Mouse (Mus musculus) hindbrain, embryonic 15.5 days (tissue): ENCODE data around the gene Cav1. TPM values are rescaled to one million over a fixed set of nuclear protein-coding genes. Genes with fewer than 3 reads are reported as not detected.

Experiments used
- ATAC-seq: fragments of 200-750 bp; cut with Nextera tagmentation; 2 replicates; pipeline ENCODE4 v1.8.0; 2017; ENCODE audit warnings: low read depth, moderate number of reproducible peaks, moderate TSS enrichment; ENCODE audit not compliant: low FRiP score
- H3K27ac ChIP-seq: fragments of 300-500 bp; sonication (generic); replicated peaks from 2 replicates; pipeline ENCODE4 v1.5.1; 2015; ENCODE audit warnings: mild to moderate bottlenecking, inconsistent platforms
- H3K27me3 ChIP-seq: fragments of 300-500 bp; sonication (generic); 2 replicates; pipeline ENCODE4 v1.6.1; 2015; ENCODE audit warnings: control low read depth, inconsistent platforms
- H3K36me3 ChIP-seq: fragments of 300-500 bp; sonication (generic); 2 replicates; pipeline ENCODE4 v1.6.1; 2015; ENCODE audit warnings: control low read depth, inconsistent platforms
- H3K4me1 ChIP-seq: fragments of 300-500 bp; sonication (generic); replicated peaks from 2 replicates; pipeline ENCODE4 v1.6.1; 2015; ENCODE audit warnings: control low read depth, inconsistent platforms
- H3K4me2 ChIP-seq: fragments of 300-500 bp; sonication (generic); 2 replicates; pipeline ENCODE4 v1.6.1; 2015; ENCODE audit warnings: moderate library complexity, mild to moderate bottlenecking, inconsistent platforms
- H3K4me3 ChIP-seq: fragments of 300-500 bp; sonication (generic); 2 replicates; pipeline ENCODE4 v1.5.1; 2015; ENCODE audit warnings: mild to moderate bottlenecking, inconsistent platforms
- H3K9ac ChIP-seq: fragments of 300-500 bp; sonication (generic); 2 replicates; pipeline ENCODE4 v1.6.1; 2015; ENCODE audit warnings: inconsistent platforms
- H3K9me3 ChIP-seq: fragments of 300-500 bp; sonication (generic); 2 replicates; pipeline ENCODE4 v1.6.1; 2016; ENCODE audit warnings: control low read depth, inconsistent platforms
- WGBS: fragments of 180-500 bp; shearing (Covaris S2); methylation state at CpG from one replicate; pipeline ENCODE4 v1.1.7; 2015; 5-methylcytosine and 5-hydroxymethylcytosine counted together
- polyA plus RNA-seq: library from polyadenylated mRNA; unstranded; fragments of >200 nt; fragmentation: Nextera tagmentation; extraction: Ambion mirVana; gene quantifications from 2 replicates; pipeline ENCODE4 v1.2.1, GENCODE M21; 2015

Cav1 gene
- 33.5 and 35.5 TPM in 2 replicates for polyA plus RNA-seq

- Histone ChIP-seq H3K27ac (0 out of 2 replicates have a peak within 1 kb of the TSS, but pooled peaks have one; percentile 23), H3K36me3 (no peaks in the 10 kb centered on the region), H3K4me2 (peak within 1 kb of the TSS; percentile 99), H3K27me3 (peaks cover 27% of the 10 kb centered on the region), H3K4me3 (peak within 1 kb of the TSS; percentile 49), H3K9me3 (no peaks in the 10 kb centered on the region), H3K9ac (peak within 1 kb of the TSS; percentile 51), H3K4me1 (peaks cover 27% of the 10 kb centered on the region)
- ATAC-seq = peak; percentile 88
- WGBS = under 1% methylated on average over 26 of the region's 26 CpGs
Measured at GRCm38 (mm10) chr6:17305954-17306601, at the start of gene Cav1. TSS of gene Cav1 (plus strand) at chr6:17306335.

- WGBS = 91% methylated on average over 1 of the region's 1 CpGs
- no peaks in the 10 kb centered on the region for H3K9me3 ChIP-seq
- no peaks in the 10 kb centered on the region for H3K4me1 ChIP-seq
- no peak overlapping the region for H3K27ac ChIP-seq
- no peak overlapping the region for H3K4me3 ChIP-seq
- no peak for ATAC-seq
- H3K9ac ChIP-seq = no peak overlapping the region
- no peaks in the 10 kb centered on the region for H3K36me3 ChIP-seq
- H3K27me3 ChIP-seq = no peaks in the 10 kb centered on the region
- no peak overlapping the region for H3K4me2 ChIP-seq
Measured at GRCm38 (mm10) chr6:17258142-17258541, 48.0 kb upstream of the Cav1 start.

- ATAC-seq = no peak
- H3K27ac ChIP-seq = no peak overlapping the region
- H3K9me3 ChIP-seq = no peaks in the 10 kb centered on the region
- no peak overlapping the region for H3K4me2 ChIP-seq
- no peaks in the 10 kb centered on the region for H3K27me3 ChIP-seq
- no peaks in the 10 kb centered on the region for H3K36me3 ChIP-seq
- no peak overlapping the region for H3K9ac ChIP-seq
- WGBS = 87% methylated on average over 1 of the region's 1 CpGs
- H3K4me3 ChIP-seq = no peak overlapping the region
- H3K4me1 ChIP-seq = no peaks in the 10 kb centered on the region
Measured at GRCm38 (mm10) chr6:17258911-17259310, 47.2 kb upstream of the Cav1 start.

GRCm38 (mm10) chr6:17262786-17263185 is 43.3 kb upstream of the Cav1 start:
- Histone ChIP-seq H3K4me3 (no peak overlapping the region), H3K9me3 (no peaks in the 10 kb centered on the region), H3K27ac (no peak overlapping the region), H3K27me3 (no peaks in the 10 kb centered on the region), H3K9ac (no peak overlapping the region), H3K4me1 (no peaks in the 10 kb centered on the region), H3K4me2 (no peak overlapping the region), H3K36me3 (no peaks in the 10 kb centered on the region)
- WGBS = 73% methylated on average over 2 of the region's 2 CpGs
- no peak for ATAC-seq

- WGBS = 80% methylated on average over 4 of the region's 4 CpGs
- ATAC-seq = no peak
Measured at GRCm38 (mm10) chr6:17265043-17265442, 41.1 kb upstream of the Cav1 start.

GRCm38 (mm10) chr6:17266466-17266865 is 39.7 kb upstream of the Cav1 start:
- Histone ChIP-seq H3K27ac (no peak overlapping the region), H3K4me2 (no peak overlapping the region), H3K9me3 (no peaks in the 10 kb centered on the region), H3K4me1 (no peaks in the 10 kb centered on the region), H3K4me3 (no peak overlapping the region), H3K9ac (no peak overlapping the region), H3K36me3 (no peaks in the 10 kb centered on the region), H3K27me3 (no peaks in the 10 kb centered on the region)
- no peak for ATAC-seq
- WGBS = 78% methylated on average over 3 of the region's 3 CpGs

More at GRCm38 (mm10) chr6:17265043-17265442, 41.1 kb upstream of the Cav1 start:
- Histone ChIP-seq H3K9ac (no peak overlapping the region), H3K27me3 (no peaks in the 10 kb centered on the region), H3K9me3 (no peaks in the 10 kb centered on the region), H3K27ac (no peak overlapping the region), H3K36me3 (no peaks in the 10 kb centered on the region), H3K4me1 (no peaks in the 10 kb centered on the region), H3K4me2 (no peak overlapping the region), H3K4me3 (no peak overlapping the region)

GRCm38 (mm10) chr6:17278366-17278765 is 27.8 kb upstream of the Cav1 start:
- Histone ChIP-seq H3K4me2 (no peak overlapping the region), H3K27me3 (peaks cover 9% of the 10 kb centered on the region; the same call in 1 of the 2 replicates), H3K27ac (no peak overlapping the region), H3K9me3 (no peaks in the 10 kb centered on the region), H3K4me1 (peaks cover 15% of the 10 kb centered on the region), H3K4me3 (no peak overlapping the region), H3K36me3 (no peaks in the 10 kb centered on the region), H3K9ac (no peak overlapping the region)
- WGBS = 82% methylated on average over 3 of the region's 3 CpGs
- no peak for ATAC-seq

- ATAC-seq = peak; percentile 92
- Histone ChIP-seq H3K4me2 (peak within 1 kb of the TSS; percentile 74), H3K27ac (peak within 1 kb of the TSS; percentile 25; the same call in 1 of the 2 replicates), H3K36me3 (no peaks in the 10 kb centered on the region), H3K9me3 (no peaks in the 10 kb centered on the region), H3K27me3 (peaks cover 9% of the 10 kb centered on the region; the same call in 1 of the 2 replicates), H3K4me1 (peaks cover 15% of the 10 kb centered on the region), H3K9ac (peak within 1 kb of the TSS; percentile 44), H3K4me3 (peak within 1 kb of the TSS; percentile 46)
- WGBS = 1% methylated on average over 29 of the region's 40 CpGs
Measured at GRCm38 (mm10) chr6:17280939-17281756, 25.0 kb upstream of the Cav1 start, which contains the start of gene Cav2. TSS of gene Cav2 (plus strand) at chr6:17281185.

- ATAC-seq = peak; percentile 64
- peak overlapping the region; percentile 46 for H3K4me3 ChIP-seq
- H3K9me3 ChIP-seq = no peaks in the 10 kb centered on the region
- peak overlapping the region; percentile 74 for H3K4me2 ChIP-seq
- peak overlapping the region; percentile 25; the same call in 1 of the 2 replicates for H3K27ac ChIP-seq
- peak overlapping the region; percentile 44; the same call in 1 of the 2 replicates for H3K9ac ChIP-seq
- 28% methylated on average over 8 of the region's 8 CpGs for WGBS
- H3K36me3 ChIP-seq = no peaks in the 10 kb centered on the region
- peaks cover 9% of the 10 kb centered on the region; the same call in 1 of the 2 replicates for H3K27me3 ChIP-seq
- peaks cover 15% of the 10 kb centered on the region for H3K4me1 ChIP-seq
Measured at GRCm38 (mm10) chr6:17281757-17282092, 24.4 kb upstream of the Cav1 start.

GRCm38 (mm10) chr6:17282159-17282558 is 24.0 kb upstream of the Cav1 start:
- Histone ChIP-seq H3K36me3 (no peaks in the 10 kb centered on the region), H3K27me3 (peaks cover 9% of the 10 kb centered on the region; the same call in 1 of the 2 replicates), H3K4me3 (0 out of 2 replicates have a peak overlapping the region, but pooled peaks have one; percentile 46), H3K4me2 (peak overlapping the region; percentile 74), H3K27ac (peak overlapping the region; percentile 25; the same call in 1 of the 2 replicates), H3K4me1 (peaks cover 15% of the 10 kb centered on the region), H3K9ac (no peak overlapping the region), H3K9me3 (no peaks in the 10 kb centered on the region)
- 45% methylated on average over 5 of the region's 5 CpGs for WGBS
- ATAC-seq = no peak

- Histone ChIP-seq H3K4me2 (no peak overlapping the region), H3K27me3 (peaks cover 9% of the 10 kb centered on the region; the same call in 1 of the 2 replicates), H3K27ac (no peak overlapping the region), H3K4me1 (peaks cover 15% of the 10 kb centered on the region), H3K4me3 (no peak overlapping the region), H3K9me3 (no peaks in the 10 kb centered on the region), H3K9ac (no peak overlapping the region), H3K36me3 (no peaks in the 10 kb centered on the region)
- 88% methylated on average over 3 of the region's 3 CpGs for WGBS
- no peak for ATAC-seq
Measured at GRCm38 (mm10) chr6:17283834-17284233, 22.3 kb upstream of the Cav1 start.

- H3K4me2 ChIP-seq = no peak overlapping the region
- no peak for ATAC-seq
Measured at GRCm38 (mm10) chr6:17286381-17286780, 19.8 kb upstream of the Cav1 start.

More at GRCm38 (mm10) chr6:17286381-17286780, 19.8 kb upstream of the Cav1 start:
- H3K27me3 ChIP-seq = no peaks in the 10 kb centered on the region
- no peak overlapping the region for H3K4me3 ChIP-seq
- 73% methylated on average over 4 of the region's 4 CpGs for WGBS
- H3K27ac ChIP-seq = no peak overlapping the region
- H3K9me3 ChIP-seq = no peaks in the 10 kb centered on the region
- peaks cover 8% of the 10 kb centered on the region for H3K4me1 ChIP-seq
- no peaks in the 10 kb centered on the region for H3K36me3 ChIP-seq
- H3K9ac ChIP-seq = no peak overlapping the region
